Mouse (Mus musculus): ENCODE measurements around the gene Gm20815. TPM values are rescaled to one million over a fixed set of nuclear protein-coding genes. Genes with fewer than 3 reads are reported as not detected.
"Not testable (repeated sequence)": the region's sequence is repeated elsewhere in the genome, so short reads cannot be mapped to it uniquely, and the experiment has no call there.

Gene Gm20815
- not detected for total RNA-seq (2021)
- long read RNA-seq, experiment 1: 0 reads
- long read RNA-seq, experiment 2: 0 reads

- DNase-seq (ENCODE audit: extremely low spot score in 1 of 2, low spot score in 2 of 2); H3K4me3 ChIP-seq; intact Hi-C loops (cut with DNase I); H3K27ac ChIP-seq: not testable (repeated sequence)
These were observed at the start of gene Gm20815 for GRCm38 (mm10) chrY:8835069-8835468. Gene Gm20815 (minus strand): TSS chrY:8835169.
